Mouse (Mus musculus): Measurements from ENCODE around the gene Xpo1. TPM values are rescaled to one million over a fixed set of nuclear protein-coding genes. Genes with fewer than 3 reads are reported as not detected.
"Not testable (repeated sequence)": the region's sequence is repeated elsewhere in the genome, so short reads cannot be mapped to it uniquely, and the experiment has no call there.

Gene Xpo1
- polyA plus RNA-seq, 1 experiment from 2014 or later, result 46.0 TPM

DNA sequence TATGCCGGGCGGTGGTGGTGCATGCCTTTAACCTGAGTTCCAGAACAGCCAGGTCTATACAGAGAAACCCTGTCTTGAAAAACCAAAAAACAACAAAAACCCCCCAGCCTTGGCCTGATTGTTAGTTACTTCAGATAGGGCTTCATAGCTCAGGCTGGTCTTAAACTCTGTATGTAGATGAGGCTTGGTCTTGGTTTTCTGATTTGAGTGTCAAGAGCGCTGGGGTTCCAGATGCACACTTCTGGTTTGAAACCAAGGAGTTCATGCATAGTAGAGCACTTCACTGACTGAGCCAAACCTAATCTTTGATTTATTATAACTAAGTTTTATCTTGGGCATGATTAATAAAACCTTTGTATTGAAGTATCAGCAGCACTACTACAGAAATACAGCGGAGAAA lies 3.2 kb downstream of the Xpo1 start:
- no peak for ATAC-seq (replicated peaks; ENCODE audit: insufficient number of reproducible peaks, insufficient read depth, low FRiP score, low read depth)
- Histone ChIP-seq H3K27me3 (no peaks in the 10 kb centered on the region), H3K4me1 (replicated peaks) (peaks cover 32% of the 10 kb centered on the region), H3K4me3 (0 out of 2 replicates have a peak overlapping the region, but pooled peaks have one; percentile 0), H3K36me3 (peaks cover 23% of the 10 kb centered on the region), H3K4me2 (peak overlapping the region; percentile 25), H3K9me3 (replicated peaks) (no peaks in the 10 kb centered on the region), H3K27ac (no peak overlapping the region), H3K9ac (no peak overlapping the region)
- WGBS, result 76% methylated on average over 4 of the region's 4 CpGs

GRCm38 (mm10) chr11:23259481-23259880 lies 3.6 kb downstream of the Xpo1 start:
- no peak overlapping the region for H3K9ac ChIP-seq
- no peak for ATAC-seq (replicated peaks; ENCODE audit: insufficient number of reproducible peaks, insufficient read depth, low FRiP score, low read depth)
- peaks cover 27% of the 10 kb centered on the region for H3K36me3 ChIP-seq
- no peak overlapping the region for H3K27ac ChIP-seq
- 73% methylated on average over 1 of the region's 1 CpGs for WGBS
- no peaks in the 10 kb centered on the region for H3K27me3 ChIP-seq
- 0 out of 2 replicates have a peak overlapping the region, but pooled peaks have one; percentile 25 for H3K4me2 ChIP-seq
- H3K9me3 ChIP-seq (replicated peaks), result no peaks in the 10 kb centered on the region
- H3K4me3 ChIP-seq, result no peak overlapping the region
- peaks cover 32% of the 10 kb centered on the region for H3K4me1 ChIP-seq (replicated peaks)

DNA sequence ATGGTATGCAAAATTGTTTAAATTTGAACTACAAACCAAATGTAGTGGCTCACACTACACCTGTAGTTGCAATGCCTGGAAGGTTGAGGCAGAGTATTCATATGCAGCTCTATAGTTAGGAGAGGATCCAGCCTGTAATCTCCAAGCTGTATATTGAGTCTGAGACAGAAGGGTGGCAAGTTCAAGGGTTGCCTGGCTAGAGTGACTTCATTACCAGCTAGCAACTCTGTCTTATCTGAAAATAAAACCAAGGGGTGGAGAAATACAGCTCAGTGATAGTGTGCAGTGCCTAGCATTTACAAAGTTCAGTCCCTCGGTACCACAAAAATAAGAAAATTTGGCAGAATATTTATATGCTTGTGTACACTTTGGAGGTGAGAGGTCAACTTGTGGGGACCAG lies 4.3 kb downstream of the Xpo1 start:
- H3K4me3 ChIP-seq, result no peak overlapping the region
- H3K27me3 ChIP-seq, result no peaks in the 10 kb centered on the region
- peaks cover 29% of the 10 kb centered on the region for H3K4me1 ChIP-seq (replicated peaks)
- no peaks in the 10 kb centered on the region for H3K9me3 ChIP-seq (replicated peaks)
- peaks cover 34% of the 10 kb centered on the region for H3K36me3 ChIP-seq
- H3K9ac ChIP-seq, result no peak overlapping the region
- 0 out of 2 replicates have a peak overlapping the region, but pooled peaks have one; percentile 2 for H3K4me2 ChIP-seq
- ATAC-seq (replicated peaks; ENCODE audit: insufficient number of reproducible peaks, insufficient read depth, low FRiP score, low read depth), result no peak
- H3K27ac ChIP-seq, result no peak overlapping the region
- 58% methylated on average over 1 of the region's 1 CpGs for WGBS

GRCm38 (mm10) chr11:23261490-23261889 lies 5.6 kb downstream of the Xpo1 start:
- Histone ChIP-seq H3K36me3 (peaks cover 46% of the 10 kb centered on the region), H3K9ac (no peak overlapping the region), H3K4me3 (no peak overlapping the region), H3K9me3 (replicated peaks) (no peaks in the 10 kb centered on the region), H3K27ac (no peak overlapping the region), H3K4me1 (replicated peaks) (peaks cover 29% of the 10 kb centered on the region), H3K4me2 (no peak overlapping the region), H3K27me3 (no peaks in the 10 kb centered on the region)
- WGBS, result 70% methylated on average over 3 of the region's 3 CpGs
- ATAC-seq (replicated peaks; ENCODE audit: insufficient number of reproducible peaks, insufficient read depth, low FRiP score, low read depth), result no peak

DNA sequence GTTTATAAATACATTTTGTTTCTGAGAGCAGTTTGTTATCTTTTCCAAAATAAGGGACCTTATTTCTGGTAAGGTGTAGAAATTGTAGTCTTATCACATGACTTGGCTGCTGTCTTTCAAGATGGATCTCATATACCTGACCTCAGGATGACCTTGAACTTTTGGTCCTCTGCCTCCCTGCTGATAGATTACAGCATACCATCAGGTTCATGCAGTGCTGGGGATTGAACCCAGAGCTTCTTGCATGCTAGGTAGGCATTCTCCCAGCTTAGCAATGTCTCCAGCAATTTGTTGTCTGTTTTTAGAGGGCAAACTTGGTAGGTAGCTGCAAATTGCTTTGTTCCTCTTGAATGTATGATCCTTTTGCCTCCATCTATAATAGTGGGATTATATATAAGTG lies 9.1 kb downstream of the Xpo1 start:
- ATAC-seq (replicated peaks; ENCODE audit: insufficient number of reproducible peaks, insufficient read depth, low FRiP score, low read depth), result no peak
- no peak overlapping the region for H3K4me2 ChIP-seq
- no peaks in the 10 kb centered on the region for H3K27me3 ChIP-seq
- H3K4me3 ChIP-seq, result no peak overlapping the region
- no peak overlapping the region for H3K27ac ChIP-seq
- H3K36me3 ChIP-seq, result peaks cover 63% of the 10 kb centered on the region
- no peaks in the 10 kb centered on the region for H3K9me3 ChIP-seq (replicated peaks)
- H3K9ac ChIP-seq, result no peak overlapping the region
- peaks cover 14% of the 10 kb centered on the region for H3K4me1 ChIP-seq (replicated peaks)

GRCm38 (mm10) chr11:23271770-23272724 lies 16.2 kb downstream of the Xpo1 start:
- ATAC-seq (replicated peaks; ENCODE audit: insufficient number of reproducible peaks, insufficient read depth, low FRiP score, low read depth), result no peak
- no peaks in the 10 kb centered on the region for H3K27me3 ChIP-seq
- H3K9ac ChIP-seq, result no peak overlapping the region
- no peak overlapping the region for H3K4me2 ChIP-seq
- H3K9me3 ChIP-seq (replicated peaks), result no peaks in the 10 kb centered on the region
- WGBS, result 79% methylated on average over 4 of the region's 4 CpGs
- H3K36me3 ChIP-seq, result peaks cover 69% of the 10 kb centered on the region
- no peak overlapping the region for H3K27ac ChIP-seq
- H3K4me1 ChIP-seq (replicated peaks), result no peaks in the 10 kb centered on the region
- H3K4me3 ChIP-seq, result no peak overlapping the region

GRCm38 (mm10) chr11:23275780-23276179 lies 19.9 kb downstream of the Xpo1 start:
- Histone ChIP-seq H3K36me3 (peaks cover 81% of the 10 kb centered on the region), H3K9me3 (replicated peaks) (no peaks in the 10 kb centered on the region), H3K4me2 (no peak overlapping the region), H3K4me3 (no peak overlapping the region), H3K4me1 (replicated peaks) (no peaks in the 10 kb centered on the region), H3K9ac (no peak overlapping the region), H3K27ac (no peak overlapping the region), H3K27me3 (no peaks in the 10 kb centered on the region)
- 72% methylated on average over 3 of the region's 3 CpGs for WGBS
- no peak for ATAC-seq (replicated peaks; ENCODE audit: insufficient number of reproducible peaks, insufficient read depth, low FRiP score, low read depth)

DNA sequence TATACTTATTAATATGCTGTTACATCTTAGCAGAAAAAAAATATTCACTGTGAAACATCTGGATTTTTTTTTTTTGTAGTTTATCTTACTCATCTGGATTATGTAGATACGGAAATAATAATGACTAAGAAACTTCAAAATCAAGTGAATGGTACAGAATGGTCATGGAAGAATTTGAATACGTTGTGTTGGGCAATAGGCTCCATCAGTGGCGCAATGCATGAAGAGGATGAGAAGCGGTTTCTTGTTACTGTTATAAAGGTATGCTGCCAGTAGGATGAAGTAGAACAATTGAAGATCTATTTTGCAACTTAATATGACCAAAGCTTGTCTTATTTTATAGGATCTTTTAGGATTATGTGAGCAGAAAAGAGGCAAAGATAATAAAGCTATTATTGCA lies 28.6 kb downstream of the Xpo1 start:
- 96% methylated on average over 4 of the region's 4 CpGs for WGBS
- ATAC-seq (replicated peaks; ENCODE audit: insufficient number of reproducible peaks, insufficient read depth, low FRiP score, low read depth), result no peak
- Histone ChIP-seq H3K27ac (no peak overlapping the region), H3K9ac (no peak overlapping the region), H3K9me3 (replicated peaks) (no peaks in the 10 kb centered on the region), H3K4me1 (replicated peaks) (no peaks in the 10 kb centered on the region), H3K4me3 (no peak overlapping the region), H3K36me3 (peaks cover 90% of the 10 kb centered on the region), H3K4me2 (no peak overlapping the region), H3K27me3 (no peaks in the 10 kb centered on the region)

DNA sequence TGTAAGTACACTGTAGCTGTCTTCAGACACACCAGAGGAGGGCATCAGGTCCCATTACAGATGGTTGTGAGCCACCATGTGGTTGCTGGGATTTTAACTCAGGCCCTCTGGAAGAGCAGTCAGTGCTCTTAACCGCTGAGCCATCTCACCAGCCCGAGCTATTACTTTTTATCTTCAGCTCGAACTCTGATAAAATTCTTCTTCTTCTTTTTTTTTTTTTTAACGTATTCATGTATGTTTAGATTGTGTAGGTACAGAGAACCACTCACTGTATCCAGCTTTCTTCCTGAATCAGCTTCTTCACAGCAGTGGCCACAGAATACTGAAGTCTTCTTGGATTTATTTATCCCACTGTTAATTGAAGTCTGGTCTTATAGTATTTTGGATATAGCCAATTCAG lies 33.0 kb downstream of the Xpo1 start:
- not testable (repeated sequence) for ATAC-seq (replicated peaks; ENCODE audit: insufficient number of reproducible peaks, insufficient read depth, low FRiP score, low read depth); H3K9ac ChIP-seq; H3K4me3 ChIP-seq; H3K4me2 ChIP-seq; H3K27me3 ChIP-seq; H3K27ac ChIP-seq; H3K9me3 ChIP-seq (replicated peaks); H3K4me1 ChIP-seq (replicated peaks)
- peaks cover 90% of the 10 kb centered on the region for H3K36me3 ChIP-seq
- WGBS, result 66% methylated on average over 4 of the region's 4 CpGs

GRCm38 (mm10) chr11:23297379-23297778 lies 41.5 kb downstream of the Xpo1 start:
- 97% methylated on average over 2 of the region's 2 CpGs for WGBS
- H3K36me3 ChIP-seq, result peaks cover 54% of the 10 kb centered on the region

DNA sequence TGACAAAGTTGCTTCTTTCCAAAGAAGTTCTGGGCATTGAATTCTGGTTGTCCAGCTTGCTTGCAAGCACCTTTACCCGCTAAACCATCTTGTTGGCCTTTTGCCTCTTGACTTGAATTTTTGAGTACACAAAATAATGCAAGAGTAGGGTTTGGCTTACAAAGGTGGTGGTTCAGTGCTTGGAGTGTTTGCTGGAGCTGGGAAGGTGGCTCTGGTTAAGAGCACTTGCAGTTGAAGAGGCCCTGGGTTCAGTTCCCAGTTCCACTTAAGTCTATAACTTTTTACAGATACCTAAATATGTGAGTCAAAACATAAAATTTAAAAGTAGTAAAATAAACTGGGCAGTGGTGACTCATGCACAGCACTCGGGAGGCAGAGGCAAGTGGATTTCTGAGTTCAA lies 42.5 kb downstream of the Xpo1 start:
- Histone ChIP-seq H3K36me3 (peaks cover 45% of the 10 kb centered on the region), H3K9me3 (replicated peaks) (no peaks in the 10 kb centered on the region), H3K9ac (no peak overlapping the region), H3K4me2 (no peak overlapping the region), H3K4me3 (no peak overlapping the region), H3K27ac (no peak overlapping the region), H3K27me3 (no peaks in the 10 kb centered on the region), H3K4me1 (replicated peaks) (no peaks in the 10 kb centered on the region)
- WGBS, result 92% methylated on average over 2 of the region's 2 CpGs
- no peak for ATAC-seq (replicated peaks; ENCODE audit: insufficient number of reproducible peaks, insufficient read depth, low FRiP score, low read depth)

More at GRCm38 (mm10) chr11:23297379-23297778, 41.5 kb downstream of the Xpo1 start:
- Histone ChIP-seq H3K27ac (no peak overlapping the region), H3K4me2 (no peak overlapping the region), H3K9ac (no peak overlapping the region), H3K27me3 (no peaks in the 10 kb centered on the region), H3K4me1 (replicated peaks) (no peaks in the 10 kb centered on the region), H3K4me3 (no peak overlapping the region), H3K9me3 (replicated peaks) (no peaks in the 10 kb centered on the region)
- no peak for ATAC-seq (replicated peaks; ENCODE audit: insufficient number of reproducible peaks, insufficient read depth, low FRiP score, low read depth)

DNA sequence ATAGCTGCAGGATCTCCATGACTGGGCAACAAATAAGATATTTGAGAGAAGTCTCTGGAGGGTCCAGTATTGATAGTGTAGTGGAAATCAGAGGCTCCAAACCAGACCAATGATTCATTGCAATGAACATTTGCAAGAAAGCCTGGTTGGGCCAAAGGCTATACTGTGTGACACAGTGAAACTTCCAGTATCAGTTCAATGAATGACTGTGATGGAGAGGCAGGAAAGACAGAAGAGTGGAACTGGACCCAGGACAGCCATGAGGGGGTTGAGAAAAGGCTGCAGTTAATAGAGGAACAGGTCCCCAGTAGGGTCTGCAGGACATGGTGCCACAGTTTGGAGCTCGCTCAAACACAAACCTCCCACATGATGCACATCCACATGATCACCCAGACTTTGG lies 44.1 kb downstream of the Xpo1 start:
- ATAC-seq (replicated peaks; ENCODE audit: insufficient number of reproducible peaks, insufficient read depth, low FRiP score, low read depth), result no peak
- Histone ChIP-seq H3K4me1 (replicated peaks) (no peaks in the 10 kb centered on the region), H3K9me3 (replicated peaks) (no peaks in the 10 kb centered on the region), H3K4me3 (no peak overlapping the region), H3K9ac (no peak overlapping the region), H3K27me3 (no peaks in the 10 kb centered on the region), H3K4me2 (no peak overlapping the region), H3K36me3 (peaks cover 29% of the 10 kb centered on the region), H3K27ac (no peak overlapping the region)
- 86% methylated on average over 1 of the region's 1 CpGs for WGBS

Data from heart, embryonic 15.5 days (tissue).